Mouse (Mus musculus) heart, adult 18-20 months (tissue): ENCODE data around the gene Fbxl5. TPM values are rescaled to one million over a fixed set of nuclear protein-coding genes. Genes with fewer than 3 reads are reported as not detected.
A peak's percentile ranks its signal among the peaks of the same experiment; 100 is the strongest.

Experiments used
- DNase-seq, 2 experiments: peaks; one replicate each; pipeline ENCODE4 v3.0.0; 2021 to 2022; ENCODE audit warnings: mixed read lengths in 1 of 2
- total RNA-seq, 2 experiments: library from RNA; stranded (reverse); gene quantifications; 2 replicates each; pipeline ENCODE4 v1.2.3; 2021

Fbxl5 gene
- total RNA-seq, 2 experiments from 2014 or later, result 39.0 to 42.3 TPM

GRCm38 (mm10) chr5:43783996-43784395, 37.4 kb downstream of the Fbxl5 start:
- no peak for DNase-seq

GRCm38 (mm10) chr5:43781977-43782930, 39.2 kb downstream of the Fbxl5 start:
- DNase-seq, result peak; percentile 83

- DNase-seq, result peak; percentile 38 to 51
These were observed 39.9 kb downstream of the Fbxl5 start for GRCm38 (mm10) chr5:43781423-43781976.

- no peak for DNase-seq
These were observed 42.9 kb downstream of the Fbxl5 start for GRCm38 (mm10) chr5:43778583-43778982.

- DNase-seq, result no peak
These were observed 44.4 kb downstream of the Fbxl5 start for GRCm38 (mm10) chr5:43776993-43777392.

GRCm38 (mm10) chr5:43776407-43776806, 45.0 kb downstream of the Fbxl5 start:
- DNase-seq, result peak; percentile 17 to 20

GRCm38 (mm10) chr5:43771555-43771954, 49.9 kb downstream of the Fbxl5 start:
- DNase-seq, result no peak

GRCm38 (mm10) chr5:43770618-43771354, 50.7 kb downstream of the Fbxl5 start:
- no peak for DNase-seq

GRCm38 (mm10) chr5:43749092-43749491, 72.3 kb downstream of the Fbxl5 start:
- DNase-seq, result no peak

- peak in 1 of 2 experiments; percentile 7 for DNase-seq
These were observed 73.4 kb downstream of the Fbxl5 start for GRCm38 (mm10) chr5:43748039-43748438.

- no peak for DNase-seq
These were observed 76.3 kb downstream of the Fbxl5 start for GRCm38 (mm10) chr5:43745156-43745555.

- DNase-seq, result no peak
These were observed 77.3 kb downstream of the Fbxl5 start for GRCm38 (mm10) chr5:43744187-43744586.

- DNase-seq, result no peak
These were observed 89.1 kb downstream of the Fbxl5 start for GRCm38 (mm10) chr5:43732381-43732780.

- DNase-seq, result no peak
These were observed 92.9 kb downstream of the Fbxl5 start for GRCm38 (mm10) chr5:43728375-43729165.

GRCm38 (mm10) chr5:43723830-43724229, 97.6 kb downstream of the Fbxl5 start:
- DNase-seq, result no peak

- no peak for DNase-seq
These were observed 99.0 kb downstream of the Fbxl5 start for GRCm38 (mm10) chr5:43722452-43722783.

- no peak for DNase-seq
These were observed 99.6 kb downstream of the Fbxl5 start for GRCm38 (mm10) chr5:43721538-43722451.

GRCm38 (mm10) chr5:43699240-43699639, 122.2 kb downstream of the Fbxl5 start:
- no peak for DNase-seq

- no peak for DNase-seq
These were observed 124.3 kb downstream of the Fbxl5 start for GRCm38 (mm10) chr5:43697133-43697532.
